Comparison of ENCODE assay signal across 15 mouse cellular contexts in genomic region chr1:41815021-41815420, GRCm38 (mm10).
"Had no signal": no experiment of that assay in that cellular context is flagged by ENCODE, and none has a peak within 500 bp of the region (broad histone marks: within the 10 kb centered on the region; RNA-seq: fewer than 3 reads in every experiment).

No protein-coding gene starts in this region.

- H3K4me1 ChIP-seq: liver, embryonic 12.5 days had no signal

- DNase-seq: kidney, adult 8-10 months; kidney, postnatal 36 days; layer of hippocampus, adult 9-11 months; layer of hippocampus, postnatal 36 days; lung, embryonic 14.5 days; lung, postnatal 10 days; lung, postnatal 4 days; thymus, adult 2 months; thymus, postnatal 25 days had no signal

- H3K4me3 ChIP-seq: limb, embryonic 15.5 days; liver, embryonic 12.5 days; myocyte; neural tube, embryonic 12.5 days had no signal

- H3K9me3 ChIP-seq: limb, embryonic 15.5 days; liver, embryonic 12.5 days; neural tube, embryonic 12.5 days had no signal

- H3K36me3 ChIP-seq: limb, embryonic 15.5 days; liver, embryonic 12.5 days; neural tube, embryonic 12.5 days had no signal

- H3K27me3 ChIP-seq: limb, embryonic 15.5 days; liver, embryonic 12.5 days; neural tube, embryonic 12.5 days had no signal

- H3K4me2 ChIP-seq: limb, embryonic 15.5 days; liver, embryonic 12.5 days; lung, embryonic 14.5 days; neural tube, embryonic 12.5 days had no signal

- ATAC-seq: intestine, embryonic 16.5 days; liver, embryonic 12.5 days had no signal

- H3K27ac ChIP-seq: kidney, postnatal 0 days; limb, embryonic 15.5 days; liver, embryonic 12.5 days; neural tube, embryonic 12.5 days had no signal

- H3K9ac ChIP-seq: limb, embryonic 15.5 days; liver, embryonic 12.5 days; lung, embryonic 14.5 days; neural tube, embryonic 12.5 days had no signal
